Mouse (Mus musculus) kidney, postnatal 14 days (tissue): ENCODE results near the gene Tmem256.
"Not testable (repeated sequence)": the region's sequence is repeated elsewhere in the genome, so short reads cannot be mapped to it uniquely, and the experiment has no call there.

ENCODE experiments used
- DNase-seq: peaks from one replicate; pipeline ENCODE4 v3.0.0; 2022; ENCODE audit warnings: mixed read lengths

The Tmem256 gene

GRCm38 (mm10) chr11:69858113-69858998, 20.0 kb downstream of the Tmem256 start, which contains the start of gene Tnk1:
Tnk1 (minus strand) TSS chr11:69858730.
- peak; percentile 75 for DNase-seq

- DNase-seq: not testable (repeated sequence)
These were observed 25.4 kb downstream of the Tmem256 start for GRCm38 (mm10) chr11:69863729-69864128.

GRCm38 (mm10) chr11:69864138-69864860, 26.0 kb downstream of the Tmem256 start:
- DNase-seq: no peak

GRCm38 (mm10) chr11:69865561-69865960, 27.2 kb downstream of the Tmem256 start:
- DNase-seq: no peak

- DNase-seq: no peak
These were observed 29.0 kb downstream of the Tmem256 start for GRCm38 (mm10) chr11:69867335-69867734.

GRCm38 (mm10) chr11:69870289-69871069, 32.2 kb downstream of the Tmem256 start:
- DNase-seq: no peak

- DNase-seq: no peak
These were observed 33.5 kb downstream of the Tmem256 start for GRCm38 (mm10) chr11:69871822-69872221.

- no peak for DNase-seq
These were observed 34.1 kb downstream of the Tmem256 start for GRCm38 (mm10) chr11:69872451-69872850.

- DNase-seq: peak; percentile 74
These were observed 37.9 kb downstream of the Tmem256 start for GRCm38 (mm10) chr11:69876186-69876585.

GRCm38 (mm10) chr11:69876867-69877266, 38.6 kb downstream of the Tmem256 start:
- DNase-seq: peak; percentile 90

GRCm38 (mm10) chr11:69877878-69878277, 39.6 kb downstream of the Tmem256 start, which contains the start of gene Tmem95:
Tmem95 (minus strand) TSS chr11:69878018.
- DNase-seq: peak; percentile 8

- no peak for DNase-seq
These were observed 40.1 kb downstream of the Tmem256 start for GRCm38 (mm10) chr11:69878399-69878798.

- DNase-seq: no peak
These were observed 40.6 kb downstream of the Tmem256 start for GRCm38 (mm10) chr11:69878952-69879351.

- DNase-seq: no peak
These were observed 41.4 kb downstream of the Tmem256 start for GRCm38 (mm10) chr11:69879711-69880110.

GRCm38 (mm10) chr11:69880506-69880852, 42.2 kb downstream of the Tmem256 start:
- peak; percentile 86 for DNase-seq

GRCm38 (mm10) chr11:69880853-69881603, 42.7 kb downstream of the Tmem256 start, which contains the start of gene Kctd11:
Kctd11 (minus strand) TSS chr11:69881406.
- DNase-seq: peak; percentile 95

- no peak for DNase-seq
These were observed 43.7 kb downstream of the Tmem256 start for GRCm38 (mm10) chr11:69881787-69882670.

- peak; percentile 38 for DNase-seq
These were observed 44.8 kb downstream of the Tmem256 start for GRCm38 (mm10) chr11:69883066-69883465.

GRCm38 (mm10) chr11:69883527-69884151, 45.3 kb downstream of the Tmem256 start:
- peak; percentile 44 for DNase-seq

- peak; percentile 54 for DNase-seq
These were observed 45.9 kb downstream of the Tmem256 start for GRCm38 (mm10) chr11:69884240-69884639.

- DNase-seq: no peak
These were observed 46.3 kb downstream of the Tmem256 start for GRCm38 (mm10) chr11:69884663-69885062.
